Mouse (Mus musculus): ENCODE results near the gene Dock4. TPM values are rescaled to one million over a fixed set of nuclear protein-coding genes. Genes with fewer than 3 reads are reported as not detected.

The Dock4 gene
- polyA plus RNA-seq, 1 experiment from 2014 or later: 12.6 TPM

DNA sequence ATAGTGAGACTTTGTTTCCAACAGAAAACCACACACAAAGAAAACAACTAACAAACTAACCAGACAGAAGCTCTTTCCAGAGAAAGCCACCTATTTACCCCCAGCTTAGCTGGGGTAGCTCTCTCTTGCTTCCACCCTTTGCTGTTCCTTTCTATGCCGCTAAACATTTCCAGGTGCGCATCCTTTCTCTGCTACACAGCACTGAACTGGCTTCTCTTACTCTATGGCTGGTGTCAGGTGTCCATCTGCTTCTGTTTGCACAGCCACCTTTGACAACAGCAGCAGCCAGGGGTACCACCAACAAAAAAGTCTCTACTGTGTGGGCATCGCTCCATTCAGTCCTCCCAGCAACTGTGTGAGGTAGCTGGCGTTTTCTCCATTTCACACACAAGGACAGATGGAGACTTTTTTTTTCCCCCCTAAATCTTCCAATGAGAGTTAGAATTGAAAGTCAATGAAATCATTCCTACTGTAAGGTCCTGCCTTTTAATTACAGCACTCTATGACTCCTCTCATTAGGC, 122.7 kb downstream of the Dock4 start:
- H3K27me3 ChIP-seq (ENCODE audit: control insufficient read depth, insufficient read depth, low read length): no peaks in the 10 kb centered on the region
- H3K4me1 ChIP-seq (ENCODE audit: control insufficient read depth, insufficient read depth, low read length): no peaks in the 10 kb centered on the region
- H3K9me3 ChIP-seq (ENCODE audit: control insufficient read depth, low read length): no peaks in the 10 kb centered on the region
- WGBS: 84% methylated on average over 4 of the region's 4 CpGs
- ATAC-seq (ENCODE audit: low FRiP score) (no peak), DNase-seq (ENCODE audit: low spot score, missing footprints) (no peak)
- no peak overlapping the region for H3K4me2 ChIP-seq
- no peak overlapping the region for H3K4me3 ChIP-seq (ENCODE audit: low read depth, low read length)
- no peak overlapping the region for H3K27ac ChIP-seq (ENCODE audit: low read depth, low read length)
- H3K9ac ChIP-seq (ENCODE audit: low read length): no peak overlapping the region
- H3K36me3 ChIP-seq (ENCODE audit: control insufficient read depth, insufficient read depth, low read length): no peaks in the 10 kb centered on the region; the same call in 1 of the 2 replicates

DNA sequence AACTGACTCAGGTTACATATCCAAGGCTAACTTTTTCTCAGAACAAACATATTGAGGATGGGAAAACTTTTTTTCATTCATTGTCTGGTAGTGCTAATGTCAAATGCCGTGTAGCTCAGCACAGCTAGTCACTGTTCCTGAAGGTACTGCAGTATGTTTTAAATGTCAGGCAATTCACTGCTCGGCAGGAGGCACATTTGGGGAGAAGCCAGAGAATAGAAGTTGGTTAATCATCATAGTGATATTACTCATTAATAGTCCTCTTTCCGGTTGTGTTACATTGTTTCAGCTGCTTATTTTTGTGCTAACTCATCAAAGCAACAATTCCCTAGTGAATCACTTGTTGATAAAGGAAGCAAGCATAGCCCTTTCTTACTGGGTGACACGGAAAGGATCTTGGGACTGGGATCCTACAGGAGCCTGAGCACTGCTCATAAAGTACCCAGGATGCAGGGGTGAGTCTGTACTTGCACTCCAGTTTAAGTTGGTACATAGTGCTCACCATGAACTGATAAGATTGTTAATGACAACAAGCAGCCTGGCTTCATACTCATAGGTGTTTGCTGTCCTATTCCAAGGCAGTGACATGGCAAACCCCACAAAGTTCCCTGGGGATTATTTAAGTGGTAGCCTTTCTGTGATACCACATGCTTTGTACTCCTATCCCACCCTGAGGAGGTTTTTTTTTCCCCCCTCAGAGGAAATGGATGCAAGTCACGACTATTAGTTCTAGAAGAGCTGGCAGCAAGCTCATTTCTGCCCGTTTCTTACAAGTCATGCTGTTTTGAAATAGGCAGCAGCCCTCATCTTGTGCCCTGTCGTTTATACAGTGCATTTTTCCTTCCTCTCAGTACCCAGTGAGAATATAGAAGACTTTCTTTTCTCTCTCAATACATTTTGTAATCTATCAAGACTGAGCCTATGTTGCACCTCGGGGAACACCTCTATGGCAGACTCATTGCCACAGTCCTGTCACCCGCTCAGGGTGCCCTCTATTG, 123.5 kb downstream of the Dock4 start:
- Histone ChIP-seq H3K4me2 (no peak overlapping the region), H3K9ac (ENCODE audit: low read length) (no peak overlapping the region), H3K9me3 (ENCODE audit: control insufficient read depth, low read length) (no peaks in the 10 kb centered on the region), H3K27me3 (ENCODE audit: control insufficient read depth, insufficient read depth, low read length) (no peaks in the 10 kb centered on the region), H3K27ac (ENCODE audit: low read depth, low read length) (no peak overlapping the region), H3K36me3 (ENCODE audit: control insufficient read depth, insufficient read depth, low read length) (no peaks in the 10 kb centered on the region; the same call in 1 of the 2 replicates), H3K4me1 (ENCODE audit: control insufficient read depth, insufficient read depth, low read length) (no peaks in the 10 kb centered on the region), H3K4me3 (ENCODE audit: low read depth, low read length) (no peak overlapping the region)
- WGBS: 80% methylated on average over 9 of the region's 9 CpGs
- DNase-seq (ENCODE audit: low spot score, missing footprints) (no peak), ATAC-seq (ENCODE audit: low FRiP score) (no peak)

GRCm38 (mm10) chr12:40570250-40570649, 124.5 kb downstream of the Dock4 start:
- no peak overlapping the region for H3K9ac ChIP-seq (ENCODE audit: low read length)
- WGBS: 63% methylated on average over 1 of the region's 1 CpGs

GRCm38 (mm10) chr12:40574051-40574450, 128.3 kb downstream of the Dock4 start:
- Histone ChIP-seq H3K9me3 (ENCODE audit: control insufficient read depth, low read length) (no peaks in the 10 kb centered on the region), H3K27me3 (ENCODE audit: control insufficient read depth, insufficient read depth, low read length) (no peaks in the 10 kb centered on the region), H3K9ac (ENCODE audit: low read length) (no peak overlapping the region), H3K4me1 (ENCODE audit: control insufficient read depth, insufficient read depth, low read length) (no peaks in the 10 kb centered on the region), H3K27ac (ENCODE audit: low read depth, low read length) (no peak overlapping the region), H3K4me2 (no peak overlapping the region), H3K36me3 (ENCODE audit: control insufficient read depth, insufficient read depth, low read length) (no peaks in the 10 kb centered on the region; the same call in 1 of the 2 replicates), H3K4me3 (ENCODE audit: low read depth, low read length) (no peak overlapping the region)
- ATAC-seq (ENCODE audit: low FRiP score) (no peak), DNase-seq (ENCODE audit: low spot score, missing footprints) (no peak)
- WGBS: 75% methylated on average over 3 of the region's 3 CpGs

More at GRCm38 (mm10) chr12:40570250-40570649, 124.5 kb downstream of the Dock4 start:
- Histone ChIP-seq H3K4me1 (ENCODE audit: control insufficient read depth, insufficient read depth, low read length) (no peaks in the 10 kb centered on the region), H3K36me3 (ENCODE audit: control insufficient read depth, insufficient read depth, low read length) (no peaks in the 10 kb centered on the region; the same call in 1 of the 2 replicates), H3K4me2 (no peak overlapping the region), H3K27ac (ENCODE audit: low read depth, low read length) (no peak overlapping the region), H3K27me3 (ENCODE audit: control insufficient read depth, insufficient read depth, low read length) (no peaks in the 10 kb centered on the region), H3K9me3 (ENCODE audit: control insufficient read depth, low read length) (no peaks in the 10 kb centered on the region), H3K4me3 (ENCODE audit: low read depth, low read length) (no peak overlapping the region)
- ATAC-seq (ENCODE audit: low FRiP score) (no peak), DNase-seq (ENCODE audit: low spot score, missing footprints) (no peak)

- Histone ChIP-seq H3K4me1 (ENCODE audit: control insufficient read depth, insufficient read depth, low read length) (peaks cover 3% of the 10 kb centered on the region; the same call in 1 of the 2 replicates), H3K9ac (ENCODE audit: low read length) (no peak overlapping the region), H3K27ac (ENCODE audit: low read depth, low read length) (no peak overlapping the region), H3K27me3 (ENCODE audit: control insufficient read depth, insufficient read depth, low read length) (no peaks in the 10 kb centered on the region), H3K4me2 (no peak overlapping the region), H3K4me3 (ENCODE audit: low read depth, low read length) (no peak overlapping the region), H3K36me3 (ENCODE audit: control insufficient read depth, insufficient read depth, low read length) (no peaks in the 10 kb centered on the region; the same call in 1 of the 2 replicates), H3K9me3 (ENCODE audit: control insufficient read depth, low read length) (no peaks in the 10 kb centered on the region)
- DNase-seq (ENCODE audit: low spot score, missing footprints): no peak
- WGBS: 89% methylated on average over 2 of the region's 2 CpGs
- ATAC-seq (ENCODE audit: low FRiP score): no peak
Observed at GRCm38 (mm10) chr12:40576749-40577148, 131.0 kb downstream of the Dock4 start.

- no peaks in the 10 kb centered on the region for H3K36me3 ChIP-seq (ENCODE audit: control insufficient read depth, insufficient read depth, low read length)
- H3K9ac ChIP-seq (ENCODE audit: low read length): no peak overlapping the region
- WGBS: 45% methylated on average over 2 of the region's 2 CpGs
- peaks cover 3% of the 10 kb centered on the region; the same call in 1 of the 2 replicates for H3K4me1 ChIP-seq (ENCODE audit: control insufficient read depth, insufficient read depth, low read length)
- H3K27ac ChIP-seq (ENCODE audit: low read depth, low read length): no peak overlapping the region
- H3K4me3 ChIP-seq (ENCODE audit: low read depth, low read length): no peak overlapping the region
- DNase-seq (ENCODE audit: low spot score, missing footprints) (no peak), ATAC-seq (ENCODE audit: low FRiP score) (no peak)
- H3K9me3 ChIP-seq (ENCODE audit: control insufficient read depth, low read length): no peaks in the 10 kb centered on the region
- no peak overlapping the region for H3K4me2 ChIP-seq
- no peaks in the 10 kb centered on the region for H3K27me3 ChIP-seq (ENCODE audit: control insufficient read depth, insufficient read depth, low read length)
Observed at GRCm38 (mm10) chr12:40580351-40580750, 134.6 kb downstream of the Dock4 start.

GRCm38 (mm10) chr12:40581037-40581436, 135.3 kb downstream of the Dock4 start:
- Histone ChIP-seq H3K27ac (ENCODE audit: low read depth, low read length) (no peak overlapping the region), H3K36me3 (ENCODE audit: control insufficient read depth, insufficient read depth, low read length) (no peaks in the 10 kb centered on the region), H3K4me3 (ENCODE audit: low read depth, low read length) (no peak overlapping the region), H3K9me3 (ENCODE audit: control insufficient read depth, low read length) (no peaks in the 10 kb centered on the region), H3K4me1 (ENCODE audit: control insufficient read depth, insufficient read depth, low read length) (peaks cover 3% of the 10 kb centered on the region; the same call in 1 of the 2 replicates), H3K4me2 (no peak overlapping the region), H3K27me3 (ENCODE audit: control insufficient read depth, insufficient read depth, low read length) (no peaks in the 10 kb centered on the region), H3K9ac (ENCODE audit: low read length) (no peak overlapping the region)
- 65% methylated on average over 3 of the region's 3 CpGs for WGBS
- ATAC-seq (ENCODE audit: low FRiP score): no peak
- DNase-seq (ENCODE audit: low spot score, missing footprints): no peak

DNA sequence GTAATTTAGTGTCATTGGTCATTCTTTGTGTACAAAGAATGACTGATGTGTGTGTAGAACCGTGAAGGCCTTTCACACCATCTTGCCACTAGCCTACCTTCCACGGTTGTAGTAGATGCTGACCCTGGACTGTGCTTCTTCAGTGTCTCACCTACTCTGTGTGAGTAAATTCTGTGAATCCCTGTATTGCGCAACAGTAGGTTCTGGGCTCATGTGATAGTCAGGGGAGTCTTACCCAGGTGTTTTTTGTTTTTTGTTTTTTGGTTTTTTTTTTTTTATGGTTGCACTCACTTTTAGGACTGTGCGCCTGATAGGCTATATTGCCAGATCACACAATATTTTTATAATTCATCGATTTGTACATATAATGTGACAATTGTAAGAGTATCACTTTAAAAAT, 136.3 kb downstream of the Dock4 start:
- DNase-seq (ENCODE audit: low spot score, missing footprints) (peak; percentile 28), ATAC-seq (ENCODE audit: low FRiP score) (no peak)
- WGBS: 80% methylated on average over 5 of the region's 5 CpGs
- H3K9me3 ChIP-seq (ENCODE audit: control insufficient read depth, low read length): no peaks in the 10 kb centered on the region
- H3K4me3 ChIP-seq (ENCODE audit: low read depth, low read length): no peak overlapping the region
- H3K27me3 ChIP-seq (ENCODE audit: control insufficient read depth, insufficient read depth, low read length): no peaks in the 10 kb centered on the region
- H3K4me1 ChIP-seq (ENCODE audit: control insufficient read depth, insufficient read depth, low read length): peaks cover 3% of the 10 kb centered on the region; the same call in 1 of the 2 replicates
- no peak overlapping the region for H3K4me2 ChIP-seq
- H3K27ac ChIP-seq (ENCODE audit: low read depth, low read length): no peak overlapping the region
- no peaks in the 10 kb centered on the region for H3K36me3 ChIP-seq (ENCODE audit: control insufficient read depth, insufficient read depth, low read length)
- no peak overlapping the region for H3K9ac ChIP-seq (ENCODE audit: low read length)

All from midbrain, embryonic 11.5 days (tissue).